Mouse (Mus musculus) left cerebral cortex, postnatal 4 days (tissue): ENCODE measurements around the gene Itga8. TPM values are rescaled to one million over a fixed set of nuclear protein-coding genes. Genes with fewer than 3 reads are reported as not detected.
A peak's percentile ranks its signal among the peaks of the same experiment; 100 is the strongest.

ENCODE experiments used
- DNase-seq: peaks from one replicate; pipeline ENCODE4 v3.0.0-alpha.2; 2022
- intact Hi-C: fragments of 180-260 bp; cut with DNase I; formaldehyde crosslinking; loops from one replicate; pipeline ENCODE4 v1.15.1; 2025
- total RNA-seq, 2 experiments: library from RNA; stranded (reverse); gene quantifications; 2 replicates each; pipeline ENCODE4 v1.2.3; 2021

The Itga8 gene
- total RNA-seq, 2 experiments from 2014 or later = 6.1 to 6.5 TPM

- peak; percentile 51 for DNase-seq
- intact Hi-C loops = loop anchor here (10.0 kb wide), 1 partner anchor 142 kb away; no protein-coding TSS in a partner anchor
Measured at GRCm38 (mm10) chr2:12297287-12297686, 4.4 kb downstream of the Itga8 start.

GRCm38 (mm10) chr2:12295150-12295549, 6.6 kb downstream of the Itga8 start:
- intact Hi-C loops = loop anchor here (10.0 kb wide), 1 partner anchor 140 kb away; no protein-coding TSS in a partner anchor
- no peak for DNase-seq

GRCm38 (mm10) chr2:12294060-12294459, 7.7 kb downstream of the Itga8 start:
- intact Hi-C loops = loop anchor here (10.0 kb wide), 1 partner anchor 139 kb away; no protein-coding TSS in a partner anchor
- no peak for DNase-seq

- peak; percentile 50 for DNase-seq
- intact Hi-C loops = loop anchor here (10.0 kb wide), 1 partner anchor 139 kb away; no protein-coding TSS in a partner anchor
Measured at GRCm38 (mm10) chr2:12293458-12293857, 8.3 kb downstream of the Itga8 start.

- peak; percentile 76 for DNase-seq
- intact Hi-C loops = loop anchor here (10.0 kb wide), 1 partner anchor 137 kb away; no protein-coding TSS in a partner anchor
Measured at GRCm38 (mm10) chr2:12292023-12292820, 9.5 kb downstream of the Itga8 start.

- no peak for DNase-seq
- intact Hi-C loops = loop anchor here (10.0 kb wide), 1 partner anchor 135 kb away; no protein-coding TSS in a partner anchor
Measured at GRCm38 (mm10) chr2:12290235-12290634, 11.5 kb downstream of the Itga8 start.

- no peak for DNase-seq
- intact Hi-C loops = no loop called here
Measured at GRCm38 (mm10) chr2:12287831-12288230, 13.9 kb downstream of the Itga8 start.

GRCm38 (mm10) chr2:12280664-12281063, 21.1 kb downstream of the Itga8 start:
- DNase-seq = no peak
- intact Hi-C loops = no loop called here

GRCm38 (mm10) chr2:12279070-12279612, 22.6 kb downstream of the Itga8 start:
- intact Hi-C loops = no loop called here
- no peak for DNase-seq

GRCm38 (mm10) chr2:12256635-12257317, 44.9 kb downstream of the Itga8 start:
- intact Hi-C loops = no loop called here
- DNase-seq = no peak

GRCm38 (mm10) chr2:12255901-12256300, 45.8 kb downstream of the Itga8 start:
- no peak for DNase-seq
- intact Hi-C loops = no loop called here

GRCm38 (mm10) chr2:12235345-12235744, 66.4 kb downstream of the Itga8 start:
- no peak for DNase-seq
- intact Hi-C loops = no loop called here

- no peak for DNase-seq
- intact Hi-C loops = no loop called here
Measured at GRCm38 (mm10) chr2:12229721-12230120, 72.0 kb downstream of the Itga8 start.

- intact Hi-C loops = no loop called here
- no peak for DNase-seq
Measured at GRCm38 (mm10) chr2:12228335-12228734, 73.4 kb downstream of the Itga8 start.

- no peak for DNase-seq
- intact Hi-C loops = no loop called here
Measured at GRCm38 (mm10) chr2:12227243-12227642, 74.5 kb downstream of the Itga8 start.

GRCm38 (mm10) chr2:12226367-12226766, 75.4 kb downstream of the Itga8 start:
- intact Hi-C loops = no loop called here
- no peak for DNase-seq

- intact Hi-C loops = no loop called here
- DNase-seq = no peak
Measured at GRCm38 (mm10) chr2:12221671-12222070, 80.1 kb downstream of the Itga8 start.

- intact Hi-C loops = no loop called here
- no peak for DNase-seq
Measured at GRCm38 (mm10) chr2:12213464-12213790, 88.3 kb downstream of the Itga8 start.

GRCm38 (mm10) chr2:12212662-12213463, 88.9 kb downstream of the Itga8 start:
- no peak for DNase-seq
- intact Hi-C loops = no loop called here

- intact Hi-C loops = no loop called here
- no peak for DNase-seq
Measured at GRCm38 (mm10) chr2:12208142-12208541, 93.6 kb downstream of the Itga8 start.

- intact Hi-C loops = no loop called here
Measured at GRCm38 (mm10) chr2:12206353-12206752, 95.4 kb downstream of the Itga8 start.

More at GRCm38 (mm10) chr2:12206353-12206752, 95.4 kb downstream of the Itga8 start:
- no peak for DNase-seq
